Mouse (Mus musculus): ENCODE results near the gene Rpl28.

DNA sequence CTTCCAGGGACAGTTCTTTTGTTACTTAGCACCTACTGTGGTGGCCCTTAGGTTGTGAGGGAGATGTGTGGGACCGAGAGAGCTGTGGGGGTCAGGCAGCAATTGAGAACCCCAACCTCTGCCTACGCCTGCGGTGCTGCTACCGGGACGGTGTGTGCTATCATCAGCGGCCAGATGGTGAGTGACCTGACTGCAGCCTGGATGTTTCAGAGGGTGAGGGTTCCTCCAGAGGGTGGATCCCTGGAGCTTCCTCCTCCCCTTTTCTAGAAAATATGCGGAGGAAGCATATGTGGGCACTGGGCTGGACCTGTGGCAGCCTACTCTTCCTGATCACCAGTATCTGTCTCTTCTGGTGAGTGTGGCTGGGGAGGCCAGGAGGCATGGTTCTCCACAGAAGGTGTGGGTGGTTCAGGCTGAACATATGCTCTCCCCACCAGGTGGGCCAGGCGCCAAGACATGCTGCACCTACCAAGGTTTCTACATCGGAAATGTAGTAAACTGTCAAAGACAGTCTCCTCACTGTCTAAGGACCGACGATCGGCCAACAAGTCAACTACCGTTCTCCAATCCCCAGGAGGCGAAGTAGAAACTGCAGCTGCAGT, 8.9 kb upstream of the Rpl28 start:
- TF ChIP-seq POLR2A (IDR thresholded peaks at IDR 0.05; ENCODE audit: control insufficient read depth, low read depth, low read length) (no peak), CTCF (IDR thresholded peaks at IDR 0.05; ENCODE audit: control insufficient read depth, insufficient read depth, insufficient replicate concordance, low read depth, low read length) (no peak)
